Mouse (Mus musculus) heart, embryonic 14.5 days (tissue): ENCODE measurements at regions not wholly inside any gene's neighbourhood (a gene's known extent, or its start where the extent isn't known, plus 50 kb on each side); places are given as distances from the start of the nearest gene placed in this dataset.

Source experiments
- ATAC-seq: fragments of 200-750 bp; cut with Nextera tagmentation; 2 replicates; pipeline ENCODE4 v1.8.0; 2017; ENCODE audit warnings: low read depth, moderate TSS enrichment; ENCODE audit not compliant: insufficient number of reproducible peaks, insufficient read depth, low FRiP score
- H3K27ac ChIP-seq, 2 experiments: fragments of 200-500 bp in 1 of 2; fragments of 300-500 bp in 1 of 2; sonication (generic) in 1 of 2; replicated peaks in 1 of 2; 2 replicates each; pipeline ENCODE4 v1.5.1; 2012 to 2014; ENCODE audit warnings: low read depth in 2 of 2, low read length in 2 of 2, control low read depth in 1 of 2, mild to moderate bottlenecking in 1 of 2, mixed read lengths in 1 of 2; ENCODE audit not compliant: control insufficient read depth in 1 of 2, insufficient read depth in 1 of 2
- H3K27me3 ChIP-seq: fragments of 300-500 bp; sonication (generic); 2 replicates; pipeline ENCODE4 v1.6.1; 2014; ENCODE audit warnings: mild to moderate bottlenecking, low read length, control low read depth; ENCODE audit not compliant: control insufficient read depth, insufficient read depth
- H3K36me3 ChIP-seq: fragments of 300-500 bp; sonication (generic); 2 replicates; pipeline ENCODE4 v1.6.1; 2014; ENCODE audit warnings: mild to moderate bottlenecking, control low read depth, low read length, mixed read lengths; ENCODE audit not compliant: control insufficient read depth, insufficient read depth
- H3K4me1 ChIP-seq, 2 experiments: fragments of 200-500 bp in 1 of 2; fragments of 300-500 bp in 1 of 2; sonication (generic) in 1 of 2; 2 replicates each; pipeline ENCODE4 v1.6.1; 2012 to 2014; ENCODE audit warnings: low read length in 2 of 2, control low read depth in 1 of 2, mixed read lengths in 1 of 2; ENCODE audit not compliant: control insufficient read depth in 2 of 2, insufficient read depth in 2 of 2
- H3K4me2 ChIP-seq: fragments of 300-500 bp; sonication (generic); 2 replicates; pipeline ENCODE4 v1.6.1; 2014; ENCODE audit warnings: mild to moderate bottlenecking, low read length
- H3K4me3 ChIP-seq, 2 experiments: fragments of 200-500 bp in 1 of 2; fragments of 300-500 bp in 1 of 2; sonication (generic) in 1 of 2; 2 replicates each; pipeline ENCODE4 v1.5.1; 2012 to 2014; ENCODE audit warnings: low read length in 2 of 2, mild to moderate bottlenecking in 2 of 2, control low read depth in 1 of 2, low read depth in 1 of 2, moderate library complexity in 1 of 2; ENCODE audit not compliant: control insufficient read depth in 1 of 2, insufficient read depth in 1 of 2
- H3K9ac ChIP-seq: fragments of 300-500 bp; sonication (generic); 2 replicates; pipeline ENCODE4 v1.6.1; 2014; ENCODE audit warnings: mild to moderate bottlenecking, low read length
- H3K9me3 ChIP-seq: fragments of 300-500 bp; sonication (generic); 2 replicates; pipeline ENCODE4 v1.6.1; 2016; ENCODE audit warnings: low read length, control low read depth; ENCODE audit not compliant: control insufficient read depth
- WGBS: fragments of 180-500 bp; shearing (Covaris S2); extraction: QIAGEN DNeasy Blood & Tissue Kit; methylation state at CpG from one replicate; pipeline ENCODE4 v1.1.7; 2014; 5-methylcytosine and 5-hydroxymethylcytosine counted together

GRCm38 (mm10) chr2:144161852-144162251 lies 108.6 kb upstream of the Mgme1 start:
- peaks cover 22 to 26% of the 10 kb centered on the region in 2 experiments for H3K4me1 ChIP-seq
- 68% methylated on average over 1 of the region's 1 CpGs for WGBS

GRCm38 (mm10) chr2:144164102-144164501 lies 106.4 kb upstream of the Mgme1 start:
- Histone ChIP-seq H3K9ac (peak overlapping the region; percentile 86), H3K4me1 (peaks cover 22 to 26% of the 10 kb centered on the region in 2 experiments), H3K36me3 (no peaks in the 10 kb centered on the region), H3K27me3 (no peaks in the 10 kb centered on the region), H3K4me2 (peak overlapping the region; percentile 94), H3K27ac (peak overlapping the region; percentile 64 to 99), H3K9me3 (no peaks in the 10 kb centered on the region), H3K4me3 (0 out of 4 replicates have a peak overlapping the region, but pooled peaks of 1 of the 2 experiments have one; percentile 76)
- 31% methylated on average over 8 of the region's 8 CpGs for WGBS
- no peak for ATAC-seq

More at GRCm38 (mm10) chr2:144161852-144162251, 108.6 kb upstream of the Mgme1 start:
- Histone ChIP-seq H3K4me2 (no peak overlapping the region), H3K36me3 (no peaks in the 10 kb centered on the region), H3K27me3 (0 out of 2 replicates have a peak, but pooled peaks cover 3% of the 10 kb centered on the region), H3K27ac (no peak overlapping the region), H3K9me3 (no peaks in the 10 kb centered on the region), H3K4me3 (no peak overlapping the region), H3K9ac (no peak overlapping the region)
- no peak for ATAC-seq

GRCm38 (mm10) chr2:144164986-144165821 lies 105.3 kb upstream of the Mgme1 start:
- Histone ChIP-seq H3K4me1 (peaks cover 18% of the 10 kb centered on the region in 2 experiments), H3K27ac (peak overlapping the region; percentile 99), H3K4me3 (peak overlapping the region; percentile 76 to 90), H3K4me2 (peak overlapping the region; percentile 94), H3K27me3 (no peaks in the 10 kb centered on the region), H3K9me3 (no peaks in the 10 kb centered on the region), H3K36me3 (no peaks in the 10 kb centered on the region), H3K9ac (peak overlapping the region; percentile 86)
- peak; percentile 84 for ATAC-seq
- under 1% methylated on average over 37 of the region's 37 CpGs for whole genome bisulfite sequencing

GRCm38 (mm10) chr2:144166102-144166750 lies 104.2 kb upstream of the Mgme1 start:
- no peaks in the 10 kb centered on the region for H3K36me3 ChIP-seq
- ATAC-seq: no peak
- no peaks in the 10 kb centered on the region for H3K9me3 ChIP-seq
- 26% methylated on average over 12 of the region's 12 CpGs for WGBS
- H3K27ac ChIP-seq: peak overlapping the region; percentile 99
- H3K4me1 ChIP-seq: peaks cover 12 to 13% of the 10 kb centered on the region in 2 experiments
- H3K4me3 ChIP-seq: peak overlapping the region; percentile 76 to 90
- no peaks in the 10 kb centered on the region for H3K27me3 ChIP-seq
- H3K9ac ChIP-seq: peak overlapping the region; percentile 86
- H3K4me2 ChIP-seq: peak overlapping the region; percentile 94

GRCm38 (mm10) chr2:144169576-144170178 lies 100.8 kb upstream of the Mgme1 start:
- Histone ChIP-seq H3K9me3 (no peaks in the 10 kb centered on the region), H3K9ac (no peak overlapping the region), H3K36me3 (no peaks in the 10 kb centered on the region), H3K4me2 (no peak overlapping the region), H3K27ac (no peak overlapping the region), H3K4me1 (peaks cover 4 to 7% of the 10 kb centered on the region in 2 experiments), H3K4me3 (no peak overlapping the region), H3K27me3 (no peaks in the 10 kb centered on the region)
- 72% methylated on average over 4 of the region's 4 CpGs for WGBS
- no peak for ATAC-seq

GRCm38 (mm10) chr2:144172100-144172770 lies 98.2 kb upstream of the Mgme1 start:
- Histone ChIP-seq H3K36me3 (no peaks in the 10 kb centered on the region), H3K27me3 (no peaks in the 10 kb centered on the region), H3K9me3 (no peaks in the 10 kb centered on the region), H3K9ac (peak overlapping the region; percentile 63), H3K4me2 (peak overlapping the region; percentile 72), H3K27ac (0 out of 4 replicates have a peak overlapping the region, but pooled peaks of 1 of the 2 experiments have one; percentile 14), H3K4me1 (peaks cover 9% of the 10 kb centered on the region in 2 experiments), H3K4me3 (peak overlapping the region; percentile 37 to 42)
- ATAC-seq: peak; percentile 68
- WGBS: 17% methylated on average over 9 of the region's 9 CpGs
